ENCODE assay signal across 10 mouse cellular contexts in the genomic region with DNA sequence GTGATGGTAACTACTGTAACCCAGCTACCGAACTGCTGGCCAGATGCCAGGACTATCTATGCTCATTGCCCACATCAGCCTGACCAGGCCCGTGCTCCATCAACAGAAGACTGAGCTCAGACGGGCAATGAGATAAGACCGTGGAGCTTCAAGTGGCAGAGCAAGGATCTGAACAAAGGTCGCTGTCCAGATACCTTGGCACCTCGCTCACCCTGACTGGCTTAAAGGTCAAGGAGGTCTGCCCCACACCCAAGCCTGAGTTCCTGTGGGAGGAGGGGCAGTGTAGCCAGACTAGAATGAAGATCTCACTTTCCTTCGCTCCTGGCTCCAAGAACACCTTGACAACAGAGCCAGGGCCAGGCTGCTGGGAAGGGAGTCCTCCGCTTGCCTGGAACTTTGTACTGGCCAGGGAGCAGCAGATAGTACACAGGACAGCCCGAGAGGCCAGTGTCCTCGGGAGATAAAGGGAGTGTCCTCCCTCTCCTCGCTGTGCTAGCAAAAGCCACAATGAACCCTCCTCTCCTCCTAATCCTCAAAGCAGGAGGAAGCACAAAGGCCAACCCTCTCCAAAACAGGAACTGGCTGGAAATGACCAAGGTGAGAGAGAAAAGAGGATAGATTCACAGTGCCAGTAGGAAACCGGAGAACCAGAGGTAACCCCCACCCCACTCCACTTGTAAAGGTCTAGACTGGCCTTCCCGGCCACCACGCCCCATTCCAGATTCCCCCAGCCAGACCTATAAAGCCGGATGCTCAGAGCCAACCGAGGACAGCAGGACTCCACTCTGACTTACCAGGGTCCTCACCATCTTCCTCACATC. TPM values are rescaled to one million over a fixed set of nuclear protein-coding genes. Genes with fewer than 3 reads are reported as not detected.
A peak's percentile ranks its signal among the peaks of the same experiment; 100 is the strongest.
DNase-seq lines count a peak whose midpoint lies in the region; ATAC-seq and TF ChIP-seq lines count a peak whose summit lies in the region.
"Had no signal": no experiment of that assay in that cellular context is flagged by ENCODE, and none has a peak within 500 bp of the region (broad histone marks: within the 10 kb centered on the region; RNA-seq: fewer than 3 reads in every experiment).

No protein-coding gene starts in this region.

- no peak for TF ChIP-seq POLR2A in spleen, adult 2 months (IDR thresholded peaks at IDR 0.05; ENCODE audit: low read depth, low read length)

- peak overlapping the region; percentile 53; the same call in 1 of the 2 replicates for H3K27ac ChIP-seq in hindbrain, embryonic 10.5 days
- no peak overlapping the region for H3K27ac ChIP-seq in hindbrain, embryonic 14.5 days
- peak overlapping the region; percentile 59 for H3K27ac ChIP-seq in intestine, embryonic 15.5 days
- peak overlapping the region; percentile 59; the same call in 1 of the 2 replicates for H3K27ac ChIP-seq in spleen, adult 2 months (ENCODE audit: insufficient read depth, low read length)

- WGBS in hindbrain, embryonic 10.5 days, result 83% methylated on average over 16 of the region's 16 CpGs
- 78% methylated on average over 16 of the region's 16 CpGs for WGBS in hindbrain, embryonic 14.5 days
- WGBS in intestine, embryonic 15.5 days, result 52% methylated on average over 16 of the region's 16 CpGs
- 72% methylated on average over 16 of the region's 16 CpGs for WGBS in spleen, adult 2 months

- ATAC-seq in hindbrain, embryonic 14.5 days (ENCODE audit: low FRiP score), result no peak
- peak; percentile 70 for ATAC-seq in intestine, embryonic 15.5 days

- peaks cover 45% of the 10 kb centered on the region for H3K36me3 ChIP-seq in hindbrain, embryonic 10.5 days
- peaks cover 28% of the 10 kb centered on the region for H3K36me3 ChIP-seq in hindbrain, embryonic 14.5 days (replicated peaks; ENCODE audit: control insufficient read depth, insufficient read depth)
- H3K36me3 ChIP-seq in intestine, embryonic 15.5 days, result peaks cover 18% of the 10 kb centered on the region
- peaks cover 14% of the 10 kb centered on the region for H3K36me3 ChIP-seq in spleen, adult 2 months (ENCODE audit: control insufficient read depth, insufficient read depth, low read length)

- H3K27me3 ChIP-seq in hindbrain, embryonic 10.5 days (ENCODE audit: insufficient read depth, poor library complexity, severe bottlenecking), result no peaks in the 10 kb centered on the region
- no peaks in the 10 kb centered on the region for H3K27me3 ChIP-seq in hindbrain, embryonic 14.5 days (ENCODE audit: control insufficient read depth, insufficient read depth, low read length)
- no peaks in the 10 kb centered on the region for H3K27me3 ChIP-seq in intestine, embryonic 15.5 days (replicated peaks)
- H3K27me3 ChIP-seq in spleen, adult 2 months (ENCODE audit: control insufficient read depth, insufficient read depth, low read length), result no peaks in the 10 kb centered on the region

- no peaks in the 10 kb centered on the region for H3K9me3 ChIP-seq in hindbrain, embryonic 10.5 days
- H3K9me3 ChIP-seq in hindbrain, embryonic 14.5 days (ENCODE audit: control insufficient read depth, low read length), result no peaks in the 10 kb centered on the region
- no peaks in the 10 kb centered on the region for H3K9me3 ChIP-seq in intestine, embryonic 15.5 days

- H3K4me2 ChIP-seq in hindbrain, embryonic 14.5 days (replicated peaks), result no peak overlapping the region
- H3K4me2 ChIP-seq in intestine, embryonic 15.5 days (replicated peaks), result no peak overlapping the region

- H3K4me1 ChIP-seq in hindbrain, embryonic 10.5 days (replicated peaks), result peaks cover 22% of the 10 kb centered on the region
- peaks cover 6% of the 10 kb centered on the region for H3K4me1 ChIP-seq in hindbrain, embryonic 14.5 days (replicated peaks; ENCODE audit: control insufficient read depth, insufficient read depth, low read length)
- H3K4me1 ChIP-seq in intestine, embryonic 15.5 days (replicated peaks), result peaks cover 34% of the 10 kb centered on the region
- H3K4me1 ChIP-seq in spleen, adult 2 months (ENCODE audit: control insufficient read depth, insufficient read depth, insufficient read length), result no peaks in the 10 kb centered on the region; the same call in 1 of the 2 replicates

- DNase-seq in hindbrain, embryonic 10.5 days (ENCODE audit: low spot score), result no peak
- no peak for DNase-seq in hindbrain, embryonic 14.5 days (ENCODE audit: low spot score)
- DNase-seq in NIH3T3 (ENCODE audit: low read depth), result peak; percentile 9
- no peak for DNase-seq in spleen, adult 2 months (ENCODE audit: low read depth in 1 of 2, low spot score in 2 of 2)
- DNase-seq in urinary bladder, postnatal 10 days (ENCODE audit: low spot score), result no peak
- no peak for DNase-seq in thymus, postnatal 14 days
- DNase-seq in T-cell, adult 2 months (ENCODE audit: low spot score), result no peak
- DNase-seq: lung, adult 18-20 months; right cerebral cortex, adult 18-20 months had no signal

- peak overlapping the region; percentile 20 for H3K4me3 ChIP-seq in hindbrain, embryonic 10.5 days
- no peak overlapping the region for H3K4me3 ChIP-seq in hindbrain, embryonic 14.5 days (replicated peaks; ENCODE audit: low read length)
- H3K4me3 ChIP-seq in intestine, embryonic 15.5 days (replicated peaks), result no peak overlapping the region
- no peak overlapping the region for H3K4me3 ChIP-seq in spleen, adult 2 months (ENCODE audit: extremely low read depth, insufficient read depth, insufficient read length)

- H3K9ac ChIP-seq in hindbrain, embryonic 14.5 days, result no peak overlapping the region
- H3K9ac ChIP-seq in intestine, embryonic 15.5 days, result no peak overlapping the region

- no peak for TF ChIP-seq CTCF in spleen, adult 2 months (IDR thresholded peaks at IDR 0.05; ENCODE audit: extremely low read depth, insufficient read depth, insufficient read length, insufficient replicate concordance)

RNA-seq across cellular contexts. Expression of a gene that starts 6.7 kb away (rescaled TPM):
- polyA plus RNA-seq in hindbrain, embryonic 10.5 days (2016; fragmentation: Nextera tagmentation; extraction: Ambion mirVana), result 59.4 and 66.2 TPM in 2 replicates
- 14.9 and 17.3 TPM in 2 replicates for polyA plus RNA-seq in hindbrain, embryonic 14.5 days (2014; fragmentation: Nextera tagmentation; extraction: Ambion mirVana)
- 50.5 and 55.2 TPM in 2 replicates for polyA plus RNA-seq in intestine, embryonic 15.5 days (2015; fragmentation: Nextera tagmentation; extraction: Ambion mirVana)
- polyA plus RNA-seq in spleen, adult 2 months (2012; rRNA removed), result 37.4 and 42.9 TPM in 2 replicates

RNA-seq across cellular contexts. Expression of a gene that starts 17.6 kb away (rescaled TPM):
- not detected in 2 replicates for polyA plus RNA-seq in hindbrain, embryonic 10.5 days (2016; fragmentation: Nextera tagmentation; extraction: Ambion mirVana)
- polyA plus RNA-seq in hindbrain, embryonic 14.5 days (2014; fragmentation: Nextera tagmentation; extraction: Ambion mirVana), result not detected in 2 replicates
- polyA plus RNA-seq in intestine, embryonic 15.5 days (2015; fragmentation: Nextera tagmentation; extraction: Ambion mirVana), result not detected in 2 replicates
- not detected in 2 replicates for polyA plus RNA-seq in spleen, adult 2 months (2012; rRNA removed)

RNA-seq across cellular contexts. Expression of a gene that starts 29.6 kb away (rescaled TPM):
- polyA plus RNA-seq in hindbrain, embryonic 10.5 days (2016; fragmentation: Nextera tagmentation; extraction: Ambion mirVana), result 0.14 and 0.37 TPM in 2 replicates
- not detected in 2 replicates for polyA plus RNA-seq in hindbrain, embryonic 14.5 days (2014; fragmentation: Nextera tagmentation; extraction: Ambion mirVana)
- polyA plus RNA-seq in intestine, embryonic 15.5 days (2015; fragmentation: Nextera tagmentation; extraction: Ambion mirVana), result 0.53 and 0.60 TPM in 2 replicates
- 1.2 TPM in 2 replicates for polyA plus RNA-seq in spleen, adult 2 months (2012; rRNA removed)

RNA-seq across cellular contexts. Expression of a gene that starts 34.7 kb away (rescaled TPM):
- 0.07 and 0.11 TPM in 2 replicates for polyA plus RNA-seq in hindbrain, embryonic 10.5 days (2016; fragmentation: Nextera tagmentation; extraction: Ambion mirVana)
- 0.24 and 0.33 TPM in 2 replicates for polyA plus RNA-seq in hindbrain, embryonic 14.5 days (2014; fragmentation: Nextera tagmentation; extraction: Ambion mirVana)
- 0.21 and 0.24 TPM in 2 replicates for polyA plus RNA-seq in intestine, embryonic 15.5 days (2015; fragmentation: Nextera tagmentation; extraction: Ambion mirVana)
- 104 and 113 TPM in 2 replicates for polyA plus RNA-seq in spleen, adult 2 months (2012; rRNA removed)

RNA-seq across cellular contexts. Expression of a gene that starts 45.0 kb away (rescaled TPM):
- 1.3 and 1.4 TPM in 2 replicates for polyA plus RNA-seq in hindbrain, embryonic 10.5 days (2016; fragmentation: Nextera tagmentation; extraction: Ambion mirVana)
- 0.20 and 0.80 TPM in 2 replicates for polyA plus RNA-seq in hindbrain, embryonic 14.5 days (2014; fragmentation: Nextera tagmentation; extraction: Ambion mirVana)
- polyA plus RNA-seq in intestine, embryonic 15.5 days (2015; fragmentation: Nextera tagmentation; extraction: Ambion mirVana), result 0.99 and 1.0 TPM in 2 replicates
- polyA plus RNA-seq in spleen, adult 2 months (2012; rRNA removed), result not detected in 2 replicates
